In the genomic region with DNA sequence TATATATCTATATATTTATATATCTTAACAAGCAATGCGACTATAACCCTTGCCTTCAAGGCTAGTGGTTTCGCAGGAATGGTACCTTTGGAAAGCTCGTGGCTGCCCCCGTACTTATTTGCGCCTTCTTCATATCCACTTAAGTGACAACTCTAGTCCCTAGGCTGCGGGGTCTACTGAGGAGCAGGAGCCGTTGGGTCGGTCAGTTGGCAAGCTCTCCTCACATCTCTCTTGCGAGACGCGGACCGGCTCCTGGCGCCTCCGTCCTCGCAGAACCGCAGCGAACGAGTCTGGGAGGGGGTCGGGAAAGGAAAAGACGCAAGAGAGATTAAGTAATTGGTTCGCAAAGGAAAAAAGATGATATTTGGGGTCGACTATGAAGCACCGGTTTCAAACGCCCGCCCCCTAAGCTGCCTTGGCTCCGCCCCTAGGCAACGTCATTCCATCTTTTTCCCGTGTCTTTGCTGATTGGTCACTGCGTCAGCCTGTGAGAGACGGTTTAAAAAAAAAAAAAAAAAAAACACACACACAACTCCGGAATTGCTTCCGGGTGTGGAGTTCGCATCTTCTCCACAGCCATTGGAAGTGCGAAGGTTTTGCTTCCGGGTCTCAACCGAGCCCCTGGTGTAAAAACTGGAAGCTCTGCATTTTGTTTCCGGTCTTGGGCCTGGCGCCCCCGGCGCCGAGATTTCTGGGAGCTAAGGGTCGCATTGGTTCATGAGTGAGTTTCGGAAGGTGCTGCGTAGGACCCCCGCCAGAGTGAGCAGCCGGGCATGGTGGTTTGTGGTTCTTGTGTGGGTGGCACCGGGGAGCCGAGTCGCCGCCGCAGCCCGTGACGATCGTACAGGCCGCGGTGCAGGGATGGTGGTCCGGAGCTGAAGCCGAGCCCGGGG, we compare ENCODE assay signal across 1 mouse cellular context.
TF ChIP-seq lines count a peak whose summit lies in the region.

A gene (minus strand): TSS at position 460 of the 893 bp plus-strand sequence.
A gene (plus strand): TSS at position 595 of the 893 bp plus-strand sequence.

TF ChIP-seq in C2C12, 6 proteins besides CTCF, POLR2A, EP300 and RAD21 (continued from another document):
- TF ChIP-seq MYOD1 (IDR thresholded peaks at IDR 0.05; ENCODE audit: control insufficient read depth, insufficient read length, low read depth) = no peak
- no peak for TF ChIP-seq CEBPB (IDR thresholded peaks at IDR 0.05; ENCODE audit: low read depth)
